Mouse (Mus musculus) cerebellum, postnatal 4 days (tissue): ENCODE results near the gene Txn1.

Source experiments
- DNase-seq, 2 experiments: peaks; one replicate each; pipeline ENCODE4 v3.0.0; 2022; ENCODE audit warnings: low spot score in 2 of 2, mixed read lengths in 1 of 2

The Txn1 gene

GRCm38 (mm10) chr4:57942892-57943291 lies 13.3 kb downstream of the Txn1 start:
- no peak for DNase-seq

- no peak for DNase-seq
Observed at GRCm38 (mm10) chr4:57940631-57941030, 15.6 kb downstream of the Txn1 start.

GRCm38 (mm10) chr4:57937292-57937691 lies 18.9 kb downstream of the Txn1 start:
- DNase-seq, result no peak

- no peak for DNase-seq
Observed at GRCm38 (mm10) chr4:57934181-57934580, 22.0 kb downstream of the Txn1 start.

- DNase-seq, result no peak
Observed at GRCm38 (mm10) chr4:57930559-57931170, 25.5 kb downstream of the Txn1 start.

GRCm38 (mm10) chr4:57927464-57928205 lies 28.6 kb downstream of the Txn1 start:
- DNase-seq, result no peak

GRCm38 (mm10) chr4:57924556-57925071 lies 31.6 kb downstream of the Txn1 start:
- DNase-seq, result peak in 1 of 2 experiments; percentile 17

- no peak for DNase-seq
Observed at GRCm38 (mm10) chr4:57922171-57922570, 34.0 kb downstream of the Txn1 start.

GRCm38 (mm10) chr4:57920522-57920921 lies 35.7 kb downstream of the Txn1 start:
- DNase-seq, result no peak

- DNase-seq, result no peak
Observed at GRCm38 (mm10) chr4:57919494-57920423, 36.5 kb downstream of the Txn1 start.

GRCm38 (mm10) chr4:57916711-57917110 lies 39.5 kb downstream of the Txn1 start:
- DNase-seq, result no peak

GRCm38 (mm10) chr4:57916201-57916661 lies 40.0 kb downstream of the Txn1 start, which contains the start of gene D630039A03Rik:
D630039A03Rik (minus strand) TSS chr4:57916297.
- DNase-seq, result peak in 1 of 2 experiments; percentile 29

GRCm38 (mm10) chr4:57915216-57915965 lies 40.8 kb downstream of the Txn1 start:
- DNase-seq, result peak in 1 of 2 experiments; percentile 42

GRCm38 (mm10) chr4:57914193-57915190 lies 41.7 kb downstream of the Txn1 start:
- DNase-seq, result peak in 1 of 2 experiments; percentile 21

- no peak for DNase-seq
Observed at GRCm38 (mm10) chr4:57913021-57913420, 43.2 kb downstream of the Txn1 start.

GRCm38 (mm10) chr4:57908860-57909259 lies 47.4 kb downstream of the Txn1 start:
- no peak for DNase-seq

GRCm38 (mm10) chr4:57906708-57907107 lies 49.5 kb downstream of the Txn1 start:
- DNase-seq, result no peak

GRCm38 (mm10) chr4:57904638-57905037 lies 51.6 kb downstream of the Txn1 start:
- no peak for DNase-seq

GRCm38 (mm10) chr4:57904211-57904610 lies 52.0 kb downstream of the Txn1 start:
- DNase-seq, result peak; percentile 50 to 67

- DNase-seq, result no peak
Observed at GRCm38 (mm10) chr4:57902619-57903018, 53.6 kb downstream of the Txn1 start.
